Mouse (Mus musculus): ENCODE results near the gene Atf6b.

The Atf6b gene

DNA sequence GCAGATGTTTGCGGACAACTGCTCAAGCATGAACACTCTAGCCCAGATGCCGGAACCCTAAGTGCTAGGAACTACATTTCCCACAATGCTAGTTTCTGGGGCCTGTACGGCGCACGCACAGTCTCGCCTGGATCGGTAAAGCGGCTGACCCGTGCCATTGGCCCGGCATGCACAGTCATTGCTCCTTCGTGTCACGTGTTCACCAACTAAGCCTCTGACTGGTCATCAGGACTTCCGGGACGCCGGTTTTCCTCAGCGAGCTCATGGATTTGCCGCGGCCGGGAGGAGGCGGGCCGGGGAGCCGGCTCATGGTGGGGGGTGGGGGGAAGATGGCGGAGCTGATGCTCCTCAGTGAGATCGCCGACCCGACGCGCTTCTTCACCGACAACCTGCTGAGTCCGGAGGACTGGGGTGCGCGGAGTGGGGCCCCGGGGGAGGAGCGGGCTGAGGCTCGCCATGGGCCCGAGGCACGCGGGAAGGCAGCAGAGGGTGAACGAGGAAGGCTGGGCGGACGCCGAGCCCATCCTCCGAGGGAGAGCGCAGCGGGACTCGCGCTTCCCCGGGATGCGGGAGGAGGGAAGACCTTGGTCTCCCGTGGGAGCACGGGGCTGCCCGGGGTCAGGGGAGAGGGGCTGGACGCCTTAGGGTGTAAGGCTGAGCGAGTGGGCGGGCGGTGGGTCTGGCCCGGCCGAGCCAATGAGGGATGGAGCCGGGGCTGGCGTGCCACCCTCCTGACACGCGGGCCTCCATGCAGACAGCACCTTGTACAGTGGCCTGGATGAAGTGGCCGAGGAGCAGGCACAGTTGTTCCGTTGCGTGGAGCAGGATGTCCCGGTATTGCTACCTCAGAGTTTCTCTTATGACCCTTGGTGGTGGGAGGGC, at the start of gene Atf6b:
Atf6b (plus strand) TSS at position 241 of the 882 bp plus-strand sequence.
- peak; percentile 97 for DNase-seq

GRCm38 (mm10) chr17:34597566-34598095, 49.3 kb upstream of the Atf6b start, which contains the start of gene Ager:
TSS of gene Ager (plus strand) at chr17:34597862.
- peak; percentile 29 for DNase-seq

DNA sequence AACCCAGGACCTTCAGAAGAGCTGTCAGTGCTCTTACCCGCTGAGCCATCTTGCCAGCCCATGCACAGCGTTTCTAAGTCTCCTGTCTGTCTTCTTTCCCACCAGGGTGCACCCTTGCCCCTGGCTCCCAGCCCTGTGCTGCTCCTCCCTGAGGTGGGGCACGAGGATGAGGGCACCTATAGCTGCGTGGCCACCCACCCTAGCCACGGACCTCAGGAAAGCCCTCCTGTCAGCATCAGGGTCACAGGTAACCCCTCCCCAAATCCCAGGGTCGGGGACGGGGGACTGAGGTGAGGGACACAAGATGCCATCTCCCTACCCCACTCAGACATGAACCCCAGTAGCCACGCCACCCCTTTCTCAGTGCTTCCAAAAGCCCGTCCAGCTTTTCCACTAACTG, 47.1 kb upstream of the Atf6b start:
- DNase-seq, result peak; percentile 55

- DNase-seq, result peak; percentile 65
Measured at GRCm38 (mm10) chr17:34601796-34602195, 45.1 kb upstream of the Atf6b start.

GRCm38 (mm10) chr17:34603375-34604060, 43.4 kb upstream of the Atf6b start, which contains the start of gene Rnf5:
TSS of gene Rnf5 (minus strand) at chr17:34603690.
- DNase-seq, result peak; percentile 100

- peak; percentile 100 for DNase-seq
Measured at GRCm38 (mm10) chr17:34604061-34604508, 42.9 kb upstream of the Atf6b start, which contains the start of gene Agpat1. TSS of gene Agpat1 (plus strand) at chr17:34604262.

DNA sequence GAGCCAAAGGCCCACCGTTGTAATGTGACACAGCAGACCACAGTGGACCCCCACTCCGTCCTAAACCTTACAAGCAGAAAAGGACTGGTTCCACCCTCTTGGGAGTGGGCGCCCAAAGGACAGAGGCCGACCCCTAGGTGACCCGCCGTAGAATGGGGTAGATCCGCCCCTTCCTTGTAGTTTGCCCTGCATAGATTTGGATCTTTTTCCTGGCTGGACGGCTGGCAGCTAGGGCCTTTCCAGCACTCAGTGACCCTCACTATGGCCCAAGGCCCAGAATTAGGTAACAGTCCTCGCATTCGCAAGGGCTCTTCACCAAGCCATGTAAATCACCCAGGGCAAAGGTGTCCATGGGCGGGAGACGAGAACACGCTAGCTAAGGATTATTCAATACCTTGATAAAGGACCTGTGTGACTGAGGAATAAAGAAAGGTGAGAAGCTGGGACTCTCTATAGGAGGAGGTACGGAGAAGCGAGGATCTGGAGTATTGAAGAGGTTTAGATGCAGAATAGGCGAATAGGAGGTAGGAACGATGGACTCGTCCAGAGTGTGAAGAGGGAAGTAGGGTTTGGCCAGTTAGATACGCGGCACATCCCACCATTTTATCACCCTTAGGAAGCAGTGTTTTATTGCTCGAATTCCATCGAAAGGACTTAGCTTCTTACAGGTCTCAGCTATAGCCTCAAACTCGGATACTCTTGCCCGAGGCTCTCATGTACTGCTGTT, 42.3 kb upstream of the Atf6b start:
- no peak for DNase-seq

GRCm38 (mm10) chr17:34605609-34606008, 41.3 kb upstream of the Atf6b start:
- DNase-seq, result peak; percentile 96

- DNase-seq, result no peak
Measured at GRCm38 (mm10) chr17:34606186-34607039, 40.5 kb upstream of the Atf6b start.

DNA sequence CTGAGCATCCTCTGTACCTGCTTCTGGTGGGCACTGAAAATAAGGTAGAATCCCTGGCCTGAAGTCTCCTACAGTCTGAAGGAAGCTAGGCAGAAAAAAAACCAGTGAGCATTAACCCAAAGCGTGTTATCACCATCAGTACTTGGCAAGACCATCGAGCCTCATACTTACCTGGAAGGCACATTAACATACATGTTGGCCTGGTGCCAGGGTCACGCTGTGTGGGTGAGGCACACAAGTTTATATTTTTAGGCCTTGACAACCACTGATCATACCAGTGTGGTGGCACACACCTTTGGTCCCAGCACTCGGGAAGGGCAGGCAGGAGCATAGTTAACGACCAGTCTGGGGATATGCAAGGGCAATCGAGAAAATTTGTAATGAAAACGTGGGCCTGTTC, 38.9 kb upstream of the Atf6b start:
- peak; percentile 65 for DNase-seq

DNA sequence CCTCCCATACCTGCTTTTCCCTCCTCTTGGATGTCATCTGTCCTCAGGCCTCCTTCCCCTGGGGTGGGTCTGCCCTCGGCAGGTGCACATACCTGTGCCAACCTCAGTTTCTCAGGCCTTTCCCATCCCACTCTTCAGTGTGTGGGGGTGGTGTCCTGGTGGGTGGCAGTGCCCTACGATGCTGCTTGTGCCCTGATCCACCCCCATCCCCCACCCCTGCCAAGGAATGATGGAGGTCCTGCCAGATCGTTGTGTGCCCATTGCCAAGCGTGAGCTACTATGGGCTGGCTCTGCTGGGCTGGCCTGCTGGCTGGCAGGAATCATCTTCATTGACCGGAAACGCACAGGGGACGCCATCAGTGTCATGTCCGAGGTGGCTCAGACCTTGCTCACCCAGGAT, 35.9 kb upstream of the Atf6b start:
- DNase-seq, result no peak

- no peak for DNase-seq
Measured at GRCm38 (mm10) chr17:34613054-34613645, 33.8 kb upstream of the Atf6b start.

GRCm38 (mm10) chr17:34613830-34614229, 33.1 kb upstream of the Atf6b start:
- DNase-seq, result no peak

GRCm38 (mm10) chr17:34615871-34616270, 31.1 kb upstream of the Atf6b start, which contains the start of gene Egfl8:
TSS of gene Egfl8 (minus strand) at chr17:34615971.
- DNase-seq, result no peak

- no peak for DNase-seq
Measured at GRCm38 (mm10) chr17:34618999-34619398, 27.9 kb upstream of the Atf6b start.

- no peak for DNase-seq
Measured at GRCm38 (mm10) chr17:34621006-34621405, 25.9 kb upstream of the Atf6b start.

GRCm38 (mm10) chr17:34623161-34623560, 23.8 kb upstream of the Atf6b start:
- no peak for DNase-seq

GRCm38 (mm10) chr17:34624981-34625380, 22.0 kb upstream of the Atf6b start:
- no peak for DNase-seq

DNA sequence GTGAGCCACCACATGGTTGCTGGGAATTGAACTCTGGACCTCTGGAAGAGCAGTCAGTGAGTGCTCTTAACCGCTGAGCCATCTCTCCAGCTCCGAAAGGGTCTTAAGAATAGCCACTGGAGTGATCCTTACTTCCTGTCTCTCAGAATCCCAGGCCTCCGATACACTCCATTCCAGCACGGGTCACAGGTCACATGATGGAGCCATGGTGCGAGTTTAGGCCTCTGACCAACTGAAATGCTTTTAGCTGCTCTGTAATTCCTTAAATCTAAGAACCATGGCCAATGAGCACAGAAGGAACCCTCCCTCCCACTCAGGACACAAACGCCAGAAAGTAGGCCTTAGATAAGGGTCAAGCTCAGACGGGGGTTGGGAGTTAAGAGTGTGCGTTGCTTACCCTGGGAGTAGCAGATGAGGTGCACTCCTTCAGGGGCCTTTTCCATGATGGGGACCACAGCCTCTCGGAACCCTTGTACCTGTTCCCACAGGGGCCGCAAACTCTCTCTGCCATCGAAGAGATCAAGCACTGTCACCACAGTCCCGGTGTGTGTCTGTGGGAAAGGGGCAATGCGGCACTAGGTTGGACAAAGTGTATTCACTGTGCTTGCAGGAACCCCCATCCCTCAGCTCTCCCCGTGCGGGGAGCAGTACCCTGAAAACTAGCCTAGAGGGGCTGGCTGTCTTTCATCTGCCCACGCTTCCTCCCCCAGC, 20.7 kb upstream of the Atf6b start:
- peak; percentile 56 for DNase-seq

GRCm38 (mm10) chr17:34626773-34627092, 20.2 kb upstream of the Atf6b start:
- no peak for DNase-seq
